Mouse (Mus musculus): ENCODE data around the gene Vil1.
"Not testable (repeated sequence)": the region's sequence is repeated elsewhere in the genome, so short reads cannot be mapped to it uniquely, and the experiment has no call there.

Gene Vil1

DNA sequence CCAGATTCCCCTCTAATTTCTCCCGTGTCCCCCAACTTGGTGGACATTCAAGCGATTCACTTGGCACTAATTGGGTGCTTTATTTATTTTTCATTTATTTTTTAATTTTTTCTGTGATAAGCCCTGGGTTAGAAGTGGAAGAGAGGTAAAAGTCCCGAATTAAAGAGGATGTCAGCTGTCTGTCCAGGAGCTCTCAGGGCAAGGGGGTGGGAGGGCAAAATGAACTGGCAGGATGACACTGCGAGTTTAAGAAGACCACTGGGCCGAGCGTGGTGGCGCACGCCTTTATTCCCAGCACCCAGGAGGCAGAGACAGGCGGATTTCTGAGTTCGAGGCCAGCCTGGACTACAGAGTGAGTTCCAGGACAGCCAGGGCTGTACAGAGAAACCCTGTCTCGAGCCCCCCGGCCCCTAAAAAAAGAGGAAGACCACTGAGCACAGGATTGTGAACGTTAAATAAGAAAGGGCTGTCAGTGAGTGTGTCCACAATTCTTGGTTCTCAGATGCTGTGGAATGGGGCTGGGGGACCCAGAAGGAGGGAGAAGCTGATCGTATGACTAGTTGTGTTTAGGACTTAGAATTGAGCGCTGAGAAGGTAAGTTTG is 21.7 kb upstream of the Vil1 start:
- no peak for DNase-seq (ENCODE audit: low spot score)

DNA sequence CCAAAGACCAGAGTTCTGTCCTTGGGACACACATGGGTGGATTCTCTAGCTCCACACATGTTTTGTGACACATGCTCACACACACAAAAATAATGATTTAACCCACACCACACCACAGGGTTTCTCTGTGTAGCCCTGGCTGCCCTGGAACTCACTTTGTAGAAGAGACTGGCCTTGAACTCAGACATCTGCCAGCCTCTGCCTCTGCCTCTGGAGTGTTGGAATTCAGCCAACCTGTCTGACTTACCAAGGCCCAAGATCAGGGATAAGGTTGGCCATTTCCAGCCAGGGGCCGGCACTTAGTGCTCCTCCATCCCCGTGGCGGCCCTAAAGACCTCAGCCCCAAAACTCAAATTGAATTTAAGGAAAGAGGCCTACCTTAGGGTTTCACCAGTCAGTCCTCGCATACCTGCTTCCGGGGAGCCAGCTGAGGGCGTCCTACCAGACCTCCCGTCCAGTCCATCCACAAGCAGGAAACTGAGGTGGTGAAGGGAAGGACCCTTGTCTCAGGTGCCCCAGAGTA is 20.7 kb upstream of the Vil1 start:
- no peak for DNase-seq (ENCODE audit: low spot score)

DNA sequence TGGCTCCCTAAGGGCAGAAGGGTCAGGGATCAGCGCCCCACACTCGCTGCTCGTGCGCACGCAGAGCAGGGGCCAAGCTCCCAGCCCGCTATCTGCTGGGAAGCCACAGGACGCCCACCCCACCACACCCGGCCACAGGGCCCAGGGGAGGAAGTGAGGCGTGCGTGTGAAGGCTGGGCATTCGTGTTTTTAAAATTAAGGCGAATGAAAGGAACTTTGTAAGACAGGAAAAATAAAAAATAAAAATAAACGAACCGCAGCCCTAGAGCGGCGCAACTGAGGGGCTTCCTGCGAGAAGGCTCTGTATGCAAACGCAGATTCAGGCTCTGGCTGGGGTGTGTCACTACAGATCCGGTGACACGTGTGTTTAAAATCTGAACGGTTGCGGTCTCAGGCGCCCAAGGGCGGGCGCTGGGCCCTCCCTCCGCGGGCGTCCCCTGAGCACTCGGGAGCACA is 19.3 kb upstream of the Vil1 start:
- DNase-seq (ENCODE audit: low spot score) = no peak

DNA sequence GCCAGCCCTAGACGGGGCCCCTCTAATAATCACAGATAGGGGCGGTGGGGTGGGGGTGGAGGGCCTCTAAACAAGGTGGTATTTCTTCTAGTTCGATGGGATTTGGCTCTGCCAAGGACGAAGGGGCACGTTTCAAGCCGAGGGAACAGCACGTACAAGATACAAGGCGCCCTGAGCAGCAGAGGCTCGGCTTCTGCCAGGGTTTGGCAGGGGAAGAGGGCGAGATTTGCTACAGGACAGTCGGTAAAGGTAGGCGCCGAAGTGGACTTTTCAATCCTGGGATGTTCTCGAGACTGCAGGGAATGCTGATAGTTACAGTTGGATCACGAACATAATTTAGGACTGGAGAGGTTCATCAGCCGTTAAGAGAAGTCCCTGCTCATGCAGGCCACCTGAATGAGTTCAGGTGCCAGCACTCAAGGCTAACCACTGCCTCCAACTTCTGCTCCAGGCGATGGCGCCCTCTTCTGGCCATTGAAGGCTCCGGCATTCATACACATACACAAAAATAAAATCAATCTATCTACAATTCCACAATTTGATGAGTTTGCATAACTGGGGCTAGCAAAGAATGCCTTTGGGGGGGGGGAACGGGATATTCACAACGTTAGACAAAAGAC is 18.8 kb upstream of the Vil1 start:
- DNase-seq (ENCODE audit: low spot score) = no peak

DNA sequence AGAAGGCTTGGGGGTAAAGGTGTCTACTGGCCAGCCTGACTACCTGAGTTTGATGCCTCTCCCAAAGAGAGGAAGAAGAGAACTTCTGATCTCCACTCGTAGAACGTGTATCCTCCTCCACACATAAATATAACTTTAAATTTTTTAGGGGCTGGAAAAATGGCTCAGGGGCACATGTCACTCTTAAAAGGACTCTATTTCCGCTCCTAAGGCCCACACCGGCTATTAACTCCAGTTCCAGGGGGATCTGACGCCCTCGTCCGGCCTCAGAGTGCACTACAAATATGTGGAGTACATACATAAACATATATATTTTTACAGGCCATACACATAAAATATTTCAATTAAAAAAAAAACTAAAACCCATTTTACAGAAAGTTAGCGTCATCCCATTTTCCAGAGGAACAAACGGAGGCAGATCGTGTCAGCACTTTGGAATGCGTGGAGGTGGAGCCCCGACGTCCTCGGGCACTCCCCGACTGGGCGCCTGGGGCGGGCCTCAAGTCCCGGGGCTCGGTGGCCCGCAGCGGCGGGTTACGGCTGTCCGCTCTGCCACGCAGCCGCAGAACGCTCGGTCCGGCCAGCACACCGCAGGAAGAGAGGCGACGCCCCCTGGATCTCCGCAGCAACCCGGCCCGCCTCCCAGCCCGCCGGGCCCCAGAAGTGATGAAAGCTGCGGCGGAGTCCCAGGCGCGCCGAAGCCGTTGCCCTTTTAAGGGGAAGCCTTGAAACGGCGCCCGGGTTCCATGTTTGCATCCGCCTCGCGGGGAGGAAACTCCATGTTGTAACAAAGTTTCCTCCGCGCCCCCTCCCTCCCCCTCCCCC is 18.0 kb upstream of the Vil1 start, which contains the start of gene Ctdsp1:
Gene Ctdsp1, plus strand, starts transcription at position 586 of the 825 bp plus-strand sequence.
- peak; percentile 90 for DNase-seq (ENCODE audit: low spot score)

DNA sequence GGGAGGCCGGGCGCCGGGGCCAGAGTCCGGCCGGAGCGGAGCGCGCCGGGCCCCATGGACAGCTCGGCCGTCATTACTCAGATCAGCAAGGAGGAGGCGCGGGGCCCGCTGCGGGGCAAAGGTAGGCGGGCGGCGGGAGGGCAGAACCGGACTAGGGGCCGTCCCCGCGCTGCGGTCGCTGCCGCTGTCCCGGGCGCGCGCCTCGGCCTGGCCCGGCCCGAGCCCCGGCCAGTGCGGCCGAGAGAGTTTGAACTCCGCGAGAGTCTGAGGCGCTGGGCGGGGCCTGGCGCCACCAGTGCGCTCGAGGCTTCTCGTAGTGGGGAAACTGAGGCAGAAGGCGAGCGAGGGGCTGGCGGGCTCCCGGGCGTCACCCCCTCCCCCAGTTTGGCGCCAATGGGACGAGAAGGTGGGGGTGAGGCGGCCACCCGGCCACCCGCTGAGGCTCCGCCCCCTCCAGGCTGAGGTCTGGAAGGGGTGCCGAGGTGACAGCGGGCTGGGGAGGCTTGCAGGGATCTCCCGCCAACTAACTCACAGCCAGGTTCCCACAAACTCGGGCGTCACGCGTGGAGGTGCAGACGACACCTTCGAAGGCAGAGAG is 17.2 kb upstream of the Vil1 start:
- no peak for DNase-seq (ENCODE audit: low spot score)

DNA sequence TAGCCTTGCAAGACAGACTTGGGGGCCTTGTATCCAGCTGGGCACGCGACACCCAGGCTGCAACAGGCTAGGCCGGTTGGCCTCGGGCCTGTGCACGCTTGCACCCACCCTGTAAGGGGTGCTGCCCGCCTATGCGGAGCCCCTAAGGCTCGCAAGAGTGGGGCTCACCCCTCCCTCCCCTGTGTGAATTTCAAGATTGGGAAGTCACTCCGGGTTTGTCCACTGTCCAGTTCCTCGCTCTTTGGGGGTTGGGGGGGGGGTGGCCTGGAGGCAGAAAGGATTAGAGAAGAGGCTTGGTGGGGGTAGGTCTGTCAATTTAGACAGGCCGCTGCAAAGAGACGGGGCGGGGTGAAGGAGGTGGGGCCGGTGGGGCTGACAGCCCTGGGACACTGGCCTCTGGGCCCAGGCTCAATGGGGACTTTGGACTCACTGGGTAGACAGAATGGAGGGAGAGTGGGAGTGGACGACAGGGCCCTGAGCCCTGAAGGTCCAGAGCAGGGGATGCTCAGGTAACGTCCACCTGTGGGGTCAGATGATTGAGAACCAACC is 16.7 kb upstream of the Vil1 start:
- no peak for DNase-seq (ENCODE audit: low spot score)

DNA sequence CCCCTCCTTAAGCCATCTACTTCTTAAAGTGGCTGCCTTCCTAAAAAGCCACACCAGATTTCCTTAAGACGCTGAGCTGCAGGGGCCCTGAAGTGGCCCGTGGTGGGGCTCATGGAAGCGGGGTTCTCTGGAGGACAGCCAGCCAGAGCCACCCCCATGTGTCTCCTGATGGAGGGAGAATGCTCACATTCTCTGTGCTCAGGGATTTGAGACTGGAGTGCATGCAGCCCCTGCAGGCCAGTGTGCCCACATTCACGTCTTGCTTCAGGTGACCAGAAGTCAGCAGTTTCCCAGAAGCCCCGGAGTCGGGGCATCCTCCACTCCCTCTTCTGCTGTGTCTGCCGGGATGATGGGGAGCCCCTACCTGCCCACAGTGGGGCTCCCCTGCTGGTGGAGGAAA is 16.2 kb upstream of the Vil1 start:
- no peak for DNase-seq (ENCODE audit: low spot score)

DNA sequence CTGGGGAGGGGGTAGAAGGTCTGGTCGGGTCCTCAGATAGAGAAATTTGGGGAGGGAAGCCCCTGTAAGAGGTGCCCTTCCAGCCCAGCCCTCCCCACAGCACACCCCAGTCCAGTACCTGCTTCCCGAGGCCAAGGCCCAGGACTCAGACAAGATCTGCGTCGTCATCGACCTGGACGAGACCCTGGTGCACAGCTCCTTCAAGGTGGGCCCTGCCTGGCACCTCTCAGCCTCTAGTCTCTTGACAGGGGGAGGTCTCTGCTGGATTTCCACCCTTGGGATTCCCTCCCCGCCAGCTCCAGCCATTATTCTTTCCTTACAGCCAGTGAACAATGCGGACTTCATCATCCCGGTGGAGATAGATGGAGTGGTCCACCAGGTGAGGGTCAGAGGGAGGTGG is 15.5 kb upstream of the Vil1 start:
- DNase-seq (ENCODE audit: low spot score) = no peak

DNA sequence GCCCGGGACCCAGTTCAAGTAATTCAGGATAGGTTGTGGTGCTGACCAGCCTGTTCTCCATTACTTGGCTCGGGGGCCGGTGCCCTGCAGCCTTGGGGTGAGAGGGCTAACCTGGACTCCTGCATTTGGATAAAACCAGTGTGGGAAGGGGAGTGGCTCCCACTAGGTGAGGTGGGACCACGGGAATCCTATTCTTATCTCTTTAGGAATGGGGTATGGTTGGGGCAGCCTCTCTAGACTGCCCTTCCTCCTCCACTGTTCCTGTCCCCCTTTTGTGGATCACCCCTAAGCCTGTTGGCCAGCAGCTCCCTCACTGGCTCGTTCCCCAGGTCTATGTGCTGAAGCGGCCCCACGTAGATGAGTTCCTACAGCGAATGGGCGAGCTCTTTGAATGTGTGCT is 14.9 kb upstream of the Vil1 start:
- no peak for DNase-seq (ENCODE audit: low spot score)

DNA sequence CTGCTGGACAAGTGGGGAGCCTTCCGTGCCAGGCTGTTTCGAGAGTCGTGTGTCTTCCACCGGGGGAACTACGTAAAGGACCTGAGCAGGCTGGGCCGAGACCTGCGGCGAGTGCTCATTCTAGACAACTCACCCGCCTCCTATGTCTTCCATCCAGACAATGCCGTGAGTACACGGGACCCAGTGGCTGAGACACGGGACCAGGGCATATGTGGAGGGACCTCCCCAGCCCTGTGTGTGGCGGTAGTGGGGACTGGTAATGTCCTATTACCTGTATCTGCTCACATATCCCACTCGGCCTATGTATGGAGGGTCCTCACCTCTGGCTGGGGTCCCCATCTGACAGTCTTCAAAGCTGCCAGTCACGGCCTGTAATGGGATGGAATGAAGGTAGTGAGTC is 14.3 kb upstream of the Vil1 start:
- no peak for DNase-seq (ENCODE audit: low spot score)

DNA sequence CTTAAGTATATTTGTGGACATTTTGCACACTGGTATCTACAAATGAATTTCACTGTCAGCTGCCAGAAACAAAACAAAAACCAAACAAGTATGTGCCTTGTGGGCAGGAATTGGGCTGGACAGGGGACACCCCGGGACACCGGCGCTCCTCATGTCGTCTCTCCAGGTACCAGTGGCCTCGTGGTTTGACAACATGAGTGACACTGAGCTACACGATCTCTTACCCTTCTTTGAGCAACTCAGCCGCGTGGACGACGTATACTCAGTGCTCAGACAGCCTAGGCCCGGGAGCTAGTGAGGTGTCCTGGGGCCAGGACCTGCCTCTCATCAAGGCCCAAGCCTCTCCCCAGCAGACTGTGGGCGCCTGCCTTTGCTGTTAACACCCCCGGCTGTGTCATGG is 13.9 kb upstream of the Vil1 start:
- no peak for DNase-seq (ENCODE audit: low spot score)

DNA sequence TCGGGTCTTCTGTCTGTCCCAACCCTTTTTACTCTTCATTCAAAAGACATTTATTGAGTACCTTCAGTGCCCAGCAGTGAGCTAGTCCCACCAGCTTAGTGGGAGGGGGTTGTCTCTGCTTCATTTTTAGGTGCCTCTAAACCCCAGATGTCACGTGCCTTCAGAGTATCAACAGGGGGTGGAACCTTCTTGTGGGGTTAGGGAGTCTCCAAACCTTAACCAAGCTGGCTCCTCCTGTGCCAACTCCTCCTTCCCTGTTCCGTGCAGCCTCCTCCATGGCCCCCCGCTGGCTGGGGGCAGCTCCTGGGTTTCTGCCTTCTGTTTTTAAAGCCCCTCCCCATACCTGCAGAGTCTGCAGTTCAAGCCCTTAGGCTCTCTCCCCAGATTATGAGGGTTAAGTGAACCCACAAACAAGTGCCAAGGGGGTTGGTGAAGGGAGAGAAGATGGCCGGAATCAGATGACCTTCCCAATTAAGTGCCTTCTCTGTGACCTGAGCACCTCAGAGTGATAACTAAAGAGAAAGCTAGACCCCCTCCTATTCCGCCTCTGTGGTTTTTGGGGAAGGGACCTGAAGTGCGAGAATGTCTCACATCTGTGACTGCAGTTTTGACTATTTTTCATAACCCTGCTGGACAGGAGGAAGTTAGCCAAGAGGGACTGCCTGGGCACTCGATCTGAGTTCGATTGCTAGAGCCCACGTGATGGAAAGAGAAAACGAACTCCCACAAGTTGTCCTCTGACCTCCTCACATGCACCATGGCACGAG is 12.5 kb upstream of the Vil1 start:
- not testable (repeated sequence) for DNase-seq (ENCODE audit: low spot score)

DNA sequence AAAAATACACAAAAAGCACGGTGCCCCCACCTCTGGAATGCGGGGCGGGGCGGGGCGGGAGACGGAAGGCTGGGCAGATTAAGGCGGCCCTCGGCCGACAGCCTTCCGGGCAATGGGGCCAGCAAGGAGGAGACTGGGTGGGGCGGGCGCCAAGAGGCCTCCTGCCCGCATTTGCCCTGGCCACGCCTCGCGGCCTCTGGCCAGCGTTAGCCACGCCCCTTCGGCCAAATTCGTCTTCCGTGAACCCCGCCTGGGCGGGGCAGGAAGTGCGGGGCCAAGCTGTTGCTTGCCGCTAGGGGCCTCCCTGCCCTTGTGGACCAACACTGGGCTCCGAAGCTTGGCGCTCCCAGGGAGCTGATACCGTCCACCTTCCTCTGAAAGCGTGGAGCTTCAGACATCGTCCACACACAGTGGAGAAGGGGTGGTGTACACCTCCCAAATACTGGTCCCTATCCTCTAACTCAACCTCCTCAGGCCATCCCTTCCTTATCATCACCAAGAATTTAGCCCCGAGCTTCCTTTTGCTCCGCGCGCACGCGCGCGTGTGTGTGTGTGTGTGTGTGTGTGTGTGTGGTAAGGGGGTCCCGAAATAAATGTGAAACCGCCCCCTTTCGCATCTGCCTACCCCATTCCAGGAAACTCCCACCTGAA is 11.8 kb upstream of the Vil1 start:
- peak; percentile 77 for DNase-seq (ENCODE audit: low spot score)

DNA sequence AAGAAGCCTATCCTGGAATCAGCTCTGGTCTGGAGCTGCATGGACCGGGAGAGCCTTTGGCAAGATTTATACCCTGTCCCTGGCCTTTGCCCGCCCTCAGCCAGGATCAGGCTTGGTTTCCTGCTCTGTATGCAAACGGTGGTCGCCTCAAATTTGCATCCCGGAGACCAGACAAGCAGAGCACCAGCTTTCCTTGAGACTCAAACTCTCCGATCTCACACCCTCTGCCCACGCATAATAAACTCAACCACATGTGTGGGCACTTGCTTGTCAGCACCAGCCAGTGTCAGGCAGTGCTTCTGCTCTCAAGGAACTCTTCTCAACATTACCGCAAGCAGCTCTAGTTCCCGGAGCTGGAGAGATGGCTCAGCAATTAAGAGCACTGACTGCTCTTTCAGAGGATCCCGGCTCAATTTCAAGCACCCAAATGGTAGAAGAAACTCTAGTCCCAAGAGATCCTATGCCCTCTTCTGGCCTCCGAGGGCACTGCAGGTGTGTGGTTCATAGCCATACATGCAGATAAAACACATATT is 11.2 kb upstream of the Vil1 start:
- no peak for DNase-seq (ENCODE audit: low spot score)

DNA sequence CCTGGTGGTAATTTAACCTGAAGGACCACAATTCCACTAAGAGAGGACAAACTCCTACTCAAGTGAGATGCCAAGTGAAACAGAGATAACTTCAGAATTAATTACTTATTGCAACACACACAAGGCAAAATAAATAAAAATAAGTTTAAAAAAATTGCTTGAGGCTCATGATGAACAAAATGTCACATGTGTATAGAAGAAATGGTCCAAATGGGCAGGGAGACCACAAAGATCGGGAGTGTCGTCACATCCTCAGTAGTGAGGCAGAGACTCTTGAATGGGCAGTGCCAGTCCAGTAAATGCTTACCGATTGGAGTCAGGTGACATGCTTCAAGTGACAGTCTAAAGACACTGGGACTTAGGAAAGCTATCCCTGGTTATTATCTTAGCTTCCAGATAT is 8.6 kb upstream of the Vil1 start:
- DNase-seq (ENCODE audit: low spot score) = no peak

DNA sequence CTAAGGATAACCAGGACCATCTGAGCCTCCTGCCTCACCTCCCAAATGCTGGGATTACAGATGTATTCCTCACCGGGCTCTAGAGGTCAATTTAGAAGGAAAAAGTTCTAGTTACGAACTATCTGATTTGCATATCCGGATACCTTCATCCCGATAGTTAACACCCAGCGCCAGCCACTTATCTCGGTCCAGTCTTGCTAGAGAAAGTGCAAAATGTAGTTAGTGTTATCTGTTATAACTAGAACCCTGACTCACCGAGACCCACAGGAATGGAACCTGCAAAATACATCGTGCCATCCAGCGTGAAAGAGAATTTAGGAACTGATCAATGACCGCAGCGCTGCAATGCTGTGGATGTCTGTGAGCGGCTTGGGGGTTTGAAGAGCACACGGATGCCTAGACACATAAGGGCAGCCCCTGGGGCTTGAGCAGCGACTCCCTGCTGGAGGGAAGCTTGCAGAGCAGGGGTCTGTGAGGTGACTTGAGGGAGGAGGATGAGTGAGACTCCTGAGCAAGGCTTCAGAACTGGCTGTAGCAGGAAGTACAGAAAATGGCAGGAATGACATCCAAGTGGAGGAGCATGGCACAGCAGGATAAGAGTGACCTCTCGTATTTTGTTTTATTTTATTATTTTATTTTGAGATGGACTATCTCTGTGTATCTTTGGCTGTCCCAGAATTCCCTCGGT is 8.0 kb upstream of the Vil1 start:
- DNase-seq (ENCODE audit: low spot score) = no peak

DNA sequence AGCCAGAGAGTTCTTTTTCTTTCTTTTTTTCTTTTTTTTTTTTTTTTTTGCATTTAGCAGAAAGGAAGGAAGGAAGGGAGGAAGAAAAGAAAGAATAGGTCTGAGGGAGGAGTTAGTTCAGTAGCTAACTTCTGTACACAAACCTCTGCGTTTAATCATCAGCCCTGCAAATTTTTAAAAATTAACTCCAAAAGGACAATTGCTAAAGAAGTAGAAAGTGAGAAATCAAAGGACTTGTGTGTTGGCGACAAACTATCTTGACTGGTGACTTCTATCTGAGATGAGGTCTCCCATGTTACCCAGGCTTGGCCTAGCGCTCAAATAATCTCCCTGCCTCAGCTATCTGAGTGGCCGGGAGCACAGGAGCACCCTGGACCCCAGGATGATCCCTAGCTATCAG is 5.0 kb upstream of the Vil1 start:
- DNase-seq (ENCODE audit: low spot score) = no peak

DNA sequence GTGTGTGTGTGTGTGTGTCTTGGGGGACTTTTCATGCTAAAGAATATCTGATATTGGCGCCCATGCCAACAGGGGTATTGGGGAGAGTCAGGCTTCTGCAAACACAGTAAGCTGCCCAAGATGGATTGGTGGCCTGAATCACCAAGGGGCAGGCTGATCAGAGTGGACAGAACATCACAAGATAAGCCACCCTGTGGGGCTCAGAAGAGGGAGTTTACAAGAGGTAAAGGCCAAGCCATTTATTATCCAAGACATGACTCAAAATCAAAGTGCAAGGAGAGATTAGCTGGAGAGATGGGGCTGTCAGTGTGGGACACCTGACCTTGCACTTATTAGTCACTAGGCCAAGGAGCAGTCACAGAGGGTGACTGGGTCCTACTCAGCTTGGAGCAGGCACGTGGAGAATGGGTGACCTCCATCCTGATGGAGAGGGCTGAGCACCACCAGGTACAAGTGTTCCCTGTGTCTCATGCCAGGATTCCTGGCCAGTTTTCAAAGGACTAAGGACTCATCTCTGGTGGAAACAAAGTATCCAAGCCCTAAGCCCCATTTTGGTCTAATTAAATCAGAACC is 2.7 kb downstream of the Vil1 start:
- DNase-seq (ENCODE audit: low spot score) = no peak

DNA sequence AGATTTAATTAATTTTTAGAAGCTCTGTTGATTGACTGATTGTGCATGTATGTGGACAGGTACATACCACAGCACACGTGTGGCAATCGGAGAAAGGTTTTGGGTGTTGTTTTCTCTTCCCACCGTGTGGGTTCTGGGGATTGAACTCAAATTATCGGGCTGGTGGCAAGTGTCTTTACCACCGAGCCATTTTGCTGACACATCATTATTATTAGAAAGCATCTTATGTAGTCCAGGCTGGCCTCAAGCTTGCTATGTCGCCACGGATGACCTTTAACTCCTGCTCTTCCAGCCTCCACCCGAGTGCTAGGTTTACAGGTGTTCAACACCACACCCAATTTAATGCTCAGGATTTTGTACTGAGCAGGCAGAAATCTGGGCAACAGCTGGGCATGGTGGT is 3.5 kb downstream of the Vil1 start:
- no peak for DNase-seq (ENCODE audit: low spot score)
